Mouse (Mus musculus) retina, postnatal 1 day (tissue): ENCODE measurements around the gene Anxa7.

Experiments used
- DNase-seq: peaks from one replicate; pipeline ENCODE4 v3.0.0-alpha.2; 2012

Gene Anxa7

GRCm38 (mm10) chr14:20479291-20480194 lies at the start of gene Anxa7:
Gene Anxa7, minus strand, starts transcription at chr14:20480133.
- DNase-seq = peak; percentile 70

- no peak for DNase-seq
Observed at GRCm38 (mm10) chr14:20529643-20530042, 49.7 kb upstream of the Anxa7 start.

- no peak for DNase-seq
Observed at GRCm38 (mm10) chr14:20520179-20520578, 40.2 kb upstream of the Anxa7 start.

GRCm38 (mm10) chr14:20508424-20508823 lies 28.5 kb upstream of the Anxa7 start:
- DNase-seq = no peak

- DNase-seq = no peak
Observed at GRCm38 (mm10) chr14:20502966-20503365, 23.0 kb upstream of the Anxa7 start.

GRCm38 (mm10) chr14:20499982-20500381 lies 20.0 kb upstream of the Anxa7 start:
- DNase-seq = no peak

GRCm38 (mm10) chr14:20496603-20497002 lies 16.7 kb upstream of the Anxa7 start, which contains the start of gene Mss51:
Gene Mss51, minus strand, starts transcription at chr14:20496901.
- DNase-seq = no peak

- no peak for DNase-seq
Observed at GRCm38 (mm10) chr14:20486031-20486430, 6.1 kb upstream of the Anxa7 start.

GRCm38 (mm10) chr14:20482051-20482751 lies 2.3 kb upstream of the Anxa7 start:
- no peak for DNase-seq

- peak; percentile 25 for DNase-seq
Observed at GRCm38 (mm10) chr14:20481211-20481610, 1.3 kb upstream of the Anxa7 start.

GRCm38 (mm10) chr14:20480195-20480579 lies 254 bp upstream of the Anxa7 start:
- no peak for DNase-seq

GRCm38 (mm10) chr14:20478801-20479200 lies 1.1 kb downstream of the Anxa7 start:
- DNase-seq = no peak

GRCm38 (mm10) chr14:20478385-20478784 lies 1.5 kb downstream of the Anxa7 start:
- no peak for DNase-seq

- DNase-seq = no peak
Observed at GRCm38 (mm10) chr14:20477261-20478025, 2.5 kb downstream of the Anxa7 start.

- DNase-seq = no peak
Observed at GRCm38 (mm10) chr14:20460216-20460615, 19.7 kb downstream of the Anxa7 start.

- DNase-seq = no peak
Observed at GRCm38 (mm10) chr14:20458378-20458777, 21.6 kb downstream of the Anxa7 start.

GRCm38 (mm10) chr14:20452929-20453328 lies 27.0 kb downstream of the Anxa7 start:
- DNase-seq = no peak

- DNase-seq = peak; percentile 79
Observed at GRCm38 (mm10) chr14:20451765-20452331, 28.1 kb downstream of the Anxa7 start, which contains the start of gene Cfap70. Gene Cfap70, minus strand, starts transcription at chr14:20452226.

- DNase-seq = peak; percentile 14
Observed at GRCm38 (mm10) chr14:20451302-20451701, 28.6 kb downstream of the Anxa7 start.

- no peak for DNase-seq
Observed at GRCm38 (mm10) chr14:20447209-20447608, 32.7 kb downstream of the Anxa7 start.

GRCm38 (mm10) chr14:20442252-20442651 lies 37.7 kb downstream of the Anxa7 start:
- DNase-seq = peak; percentile 79

GRCm38 (mm10) chr14:20436976-20437375 lies 43.0 kb downstream of the Anxa7 start:
- DNase-seq = no peak

- peak; percentile 32 for DNase-seq
Observed at GRCm38 (mm10) chr14:20432420-20432819, 47.5 kb downstream of the Anxa7 start.
